Mouse (Mus musculus) forebrain, postnatal 0 days (tissue): ENCODE results near the gene Gtf2f1. TPM values are rescaled to one million over a fixed set of nuclear protein-coding genes. Genes with fewer than 3 reads are reported as not detected.

Source experiments
- ATAC-seq: fragments of 200-750 bp; cut with Nextera tagmentation; 2 replicates; pipeline ENCODE4 v1.8.0; 2017; ENCODE audit warnings: mild to moderate bottlenecking, moderate library complexity
- DNase-seq: peaks from one replicate; pipeline ENCODE4 v3.0.0-alpha.2; 2015
- H3K27ac ChIP-seq: fragments of 300-500 bp; sonication (generic); 2 replicates; pipeline ENCODE4 v1.5.1; 2014; ENCODE audit warnings: low read depth, mild to moderate bottlenecking, antibody characterized with exemption, low read length, moderate library complexity, mixed read lengths
- H3K27me3 ChIP-seq: fragments of 300-500 bp; sonication (generic); 2 replicates; pipeline ENCODE4 v1.6.1; 2014; ENCODE audit warnings: mild to moderate bottlenecking, low read length, mixed read lengths; ENCODE audit not compliant: insufficient read depth
- H3K36me3 ChIP-seq: fragments of 300-500 bp; sonication (generic); 2 replicates; pipeline ENCODE4 v1.6.1; 2014; ENCODE audit warnings: mild to moderate bottlenecking, moderate library complexity; ENCODE audit not compliant: insufficient read depth
- H3K4me1 ChIP-seq: fragments of 300-500 bp; sonication (generic); 2 replicates; pipeline ENCODE4 v1.6.1; 2014; ENCODE audit warnings: antibody characterized with exemption; ENCODE audit not compliant: insufficient read depth
- H3K4me2 ChIP-seq: fragments of 300-500 bp; sonication (generic); 2 replicates; pipeline ENCODE4 v1.6.1; 2014; ENCODE audit warnings: low read depth, mild to moderate bottlenecking, moderate library complexity
- H3K4me3 ChIP-seq: fragments of 300-500 bp; sonication (generic); 2 replicates; pipeline ENCODE4 v1.5.1; 2014; ENCODE audit warnings: low read depth, low read length, mixed read lengths
- H3K9ac ChIP-seq: fragments of 300-500 bp; sonication (generic); 2 replicates; pipeline ENCODE4 v1.6.1; 2014; ENCODE audit warnings: mild to moderate bottlenecking
- H3K9me3 ChIP-seq: fragments of 300-500 bp; sonication (generic); 2 replicates; pipeline ENCODE4 v1.6.1; 2016; ENCODE audit warnings: low read length
- CTCF ChIP-seq: sonication (generic); IDR thresholded peaks from 2 replicates; pipeline ENCODE4 v1.5.1; 2016; ENCODE audit warnings: antibody characterized with exemption, control low read depth, low read depth
- WGBS: fragments of 180-500 bp; shearing (Covaris S2); extraction: QIAGEN DNeasy Blood & Tissue Kit; methylation state at CpG from one replicate; pipeline ENCODE4 v1.1.7; 2014; 5-methylcytosine and 5-hydroxymethylcytosine counted together
- polyA plus RNA-seq: library from polyadenylated mRNA; unstranded; fragments of >200 nt; fragmentation: Nextera tagmentation; extraction: Ambion mirVana; gene quantifications from 2 replicates; pipeline ENCODE4 v1.2.1, GENCODE M21; 2015
- total RNA-seq: library from RNA; depleted of rRNA; stranded (reverse); fragments of >200 nt; gene quantifications from 2 replicates; pipeline ENCODE4 v1.2.3, GENCODE M21; 2014

The Gtf2f1 gene
- total and polyA plus RNA-seq, 2 experiments from 2014 or later = 59.1 to 76.8 TPM

- H3K27me3 ChIP-seq = no peaks in the 10 kb centered on the region
- no peaks in the 10 kb centered on the region for H3K9me3 ChIP-seq
- H3K4me1 ChIP-seq = no peaks in the 10 kb centered on the region
- no peak overlapping the region for H3K27ac ChIP-seq
- H3K36me3 ChIP-seq = no peaks in the 10 kb centered on the region
- 83% methylated on average over 5 of the region's 5 CpGs for WGBS
- H3K4me3 ChIP-seq = no peak overlapping the region
- H3K4me2 ChIP-seq = no peak overlapping the region
- DNase-seq (no peak), ATAC-seq (no peak)
- no peak overlapping the region for H3K9ac ChIP-seq
- TF ChIP-seq CTCF = no peak
Observed at GRCm38 (mm10) chr17:56974708-56975240, 36.3 kb downstream of the Gtf2f1 start.

- no peak overlapping the region for H3K9ac ChIP-seq
- H3K36me3 ChIP-seq = no peaks in the 10 kb centered on the region
- no peaks in the 10 kb centered on the region for H3K9me3 ChIP-seq
- no peak overlapping the region for H3K27ac ChIP-seq
- no peak for ATAC-seq
- no peak overlapping the region for H3K4me3 ChIP-seq
- no peak for TF ChIP-seq CTCF
- H3K27me3 ChIP-seq = no peaks in the 10 kb centered on the region
- H3K4me1 ChIP-seq = no peaks in the 10 kb centered on the region
- 68% methylated on average over 13 of the region's 14 CpGs for WGBS
- H3K4me2 ChIP-seq = no peak overlapping the region
- no peak for DNase-seq
Observed at GRCm38 (mm10) chr17:56973956-56974707, 37.0 kb downstream of the Gtf2f1 start.

- no peak for ATAC-seq
- no peaks in the 10 kb centered on the region for H3K9me3 ChIP-seq
- H3K9ac ChIP-seq = no peak overlapping the region
- DNase-seq = no peak
- H3K4me1 ChIP-seq = no peaks in the 10 kb centered on the region
- TF ChIP-seq CTCF = no peak
- no peaks in the 10 kb centered on the region for H3K36me3 ChIP-seq
- 58% methylated on average over 5 of the region's 5 CpGs for WGBS
- no peaks in the 10 kb centered on the region for H3K27me3 ChIP-seq
- H3K27ac ChIP-seq = no peak overlapping the region
- no peak overlapping the region for H3K4me2 ChIP-seq
- H3K4me3 ChIP-seq = no peak overlapping the region
Observed at GRCm38 (mm10) chr17:56970081-56970480, 41.0 kb downstream of the Gtf2f1 start.

- 71% methylated on average over 3 of the region's 3 CpGs for WGBS
- Histone ChIP-seq H3K4me3 (no peak overlapping the region), H3K4me2 (no peak overlapping the region), H3K9ac (no peak overlapping the region), H3K9me3 (no peaks in the 10 kb centered on the region), H3K27ac (no peak overlapping the region), H3K4me1 (no peaks in the 10 kb centered on the region), H3K36me3 (no peaks in the 10 kb centered on the region), H3K27me3 (no peaks in the 10 kb centered on the region)
- TF ChIP-seq CTCF = no peak
- ATAC-seq (no peak), DNase-seq (no peak)
Observed at GRCm38 (mm10) chr17:56969321-56969720, 41.8 kb downstream of the Gtf2f1 start.

GRCm38 (mm10) chr17:56963646-56964045 lies 47.4 kb downstream of the Gtf2f1 start:
- no peak overlapping the region for H3K27ac ChIP-seq
- DNase-seq = no peak

GRCm38 (mm10) chr17:56962642-56963405 lies 48.3 kb downstream of the Gtf2f1 start:
- Histone ChIP-seq H3K4me3 (no peak overlapping the region), H3K9me3 (no peaks in the 10 kb centered on the region), H3K27ac (no peak overlapping the region), H3K9ac (no peak overlapping the region), H3K4me1 (no peaks in the 10 kb centered on the region), H3K27me3 (no peaks in the 10 kb centered on the region), H3K4me2 (no peak overlapping the region), H3K36me3 (no peaks in the 10 kb centered on the region)
- ATAC-seq (no peak), DNase-seq (no peak)
- WGBS = 78% methylated on average over 5 of the region's 5 CpGs
- TF ChIP-seq CTCF = no peak

More at GRCm38 (mm10) chr17:56963646-56964045, 47.4 kb downstream of the Gtf2f1 start:
- Histone ChIP-seq H3K4me3 (no peak overlapping the region), H3K9ac (no peak overlapping the region), H3K4me1 (no peaks in the 10 kb centered on the region), H3K4me2 (no peak overlapping the region), H3K36me3 (no peaks in the 10 kb centered on the region), H3K9me3 (no peaks in the 10 kb centered on the region), H3K27me3 (no peaks in the 10 kb centered on the region)
- no peak for TF ChIP-seq CTCF
- ATAC-seq = no peak
- 77% methylated on average over 6 of the region's 6 CpGs for WGBS

- no peak for TF ChIP-seq CTCF
- ATAC-seq (no peak), DNase-seq (no peak)
- 91% methylated on average over 4 of the region's 4 CpGs for WGBS
- Histone ChIP-seq H3K4me2 (no peak overlapping the region), H3K4me1 (no peaks in the 10 kb centered on the region), H3K27me3 (no peaks in the 10 kb centered on the region), H3K9me3 (no peaks in the 10 kb centered on the region), H3K4me3 (no peak overlapping the region), H3K9ac (no peak overlapping the region), H3K27ac (no peak overlapping the region), H3K36me3 (no peaks in the 10 kb centered on the region)
Observed at GRCm38 (mm10) chr17:56961880-56962279, 49.2 kb downstream of the Gtf2f1 start.
